Mouse (Mus musculus): Measurements from ENCODE around the gene 4930469K13Rik.
"Not testable (repeated sequence)": the region's sequence is repeated elsewhere in the genome, so short reads cannot be mapped to it uniquely, and the experiment has no call there.

4930469K13Rik gene

DNA sequence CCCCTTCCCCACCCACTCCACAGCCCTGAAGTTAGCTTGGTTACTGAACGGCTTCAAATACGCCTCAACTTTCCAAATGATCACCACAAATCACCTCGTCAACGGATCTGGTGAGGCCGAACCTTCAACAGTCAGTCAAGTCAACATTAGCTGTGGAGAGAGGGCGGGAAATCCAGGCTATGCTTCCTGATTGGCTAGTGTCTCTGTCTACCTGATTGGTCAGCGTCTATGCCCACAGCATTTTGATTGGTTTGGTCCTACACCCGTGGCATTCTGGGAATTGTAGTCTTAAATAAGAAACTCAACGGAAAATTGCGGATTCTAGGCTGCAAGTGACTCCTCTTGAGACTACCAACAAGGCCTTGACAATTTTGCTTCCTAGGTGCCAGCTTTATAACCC lies at the start of gene 4930469K13Rik:
TSS of gene 4930469K13Rik (minus strand) at position 133 of the 400 bp plus-strand sequence.
- DNase-seq (ENCODE audit: low spot score in 2 of 2) = no peak

DNA sequence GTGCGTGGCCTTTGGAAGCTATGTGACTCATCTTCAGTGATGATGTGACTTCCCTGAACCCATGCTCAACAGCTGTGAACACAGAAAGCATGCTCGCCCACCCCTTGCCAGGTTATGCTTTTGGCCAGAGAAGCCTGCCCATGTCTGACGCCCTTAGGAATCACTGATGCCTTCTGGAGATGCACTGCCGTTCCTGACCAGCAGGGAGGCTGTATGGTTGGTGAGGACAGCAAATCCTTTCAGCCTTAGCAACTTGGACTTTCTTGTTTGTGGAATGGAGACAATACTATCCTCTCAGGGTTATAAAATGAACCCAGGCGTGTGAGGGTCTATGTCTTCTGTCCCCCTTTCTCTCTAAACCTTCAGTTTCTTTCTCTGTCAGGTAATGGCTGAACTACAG lies 48.6 kb upstream of the 4930469K13Rik start:
- no peak for DNase-seq (ENCODE audit: low spot score in 2 of 2)

GRCm38 (mm10) chr11:34144421-34144820 lies 46.1 kb upstream of the 4930469K13Rik start:
- DNase-seq (ENCODE audit: low spot score in 2 of 2) = no peak

DNA sequence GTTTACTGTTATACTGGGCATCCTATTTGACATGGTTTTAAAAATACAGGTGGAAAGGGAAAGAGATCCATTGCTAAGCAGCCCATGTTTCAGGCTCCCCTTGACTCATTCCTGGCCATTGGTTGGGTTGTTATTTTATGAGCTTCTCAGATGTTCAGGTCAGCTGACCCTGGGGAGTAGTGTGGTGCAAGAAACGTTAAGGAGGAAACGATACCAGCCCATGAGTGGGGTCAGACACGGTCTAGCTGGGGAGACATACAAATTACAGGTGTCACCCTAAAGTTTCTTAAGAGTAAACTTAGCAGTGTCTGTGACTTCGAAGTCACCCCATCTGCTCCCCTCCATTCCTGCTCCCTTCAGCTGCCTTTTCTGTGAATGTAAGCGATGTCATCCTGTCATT lies 45.6 kb upstream of the 4930469K13Rik start:
- no peak for DNase-seq (ENCODE audit: low spot score in 2 of 2)

- no peak for DNase-seq (ENCODE audit: low spot score in 2 of 2)
Observed at GRCm38 (mm10) chr11:34139296-34139695, 40.9 kb upstream of the 4930469K13Rik start.

- DNase-seq (ENCODE audit: low spot score in 2 of 2) = no peak
Observed at GRCm38 (mm10) chr11:34128412-34128811, 30.1 kb upstream of the 4930469K13Rik start.

DNA sequence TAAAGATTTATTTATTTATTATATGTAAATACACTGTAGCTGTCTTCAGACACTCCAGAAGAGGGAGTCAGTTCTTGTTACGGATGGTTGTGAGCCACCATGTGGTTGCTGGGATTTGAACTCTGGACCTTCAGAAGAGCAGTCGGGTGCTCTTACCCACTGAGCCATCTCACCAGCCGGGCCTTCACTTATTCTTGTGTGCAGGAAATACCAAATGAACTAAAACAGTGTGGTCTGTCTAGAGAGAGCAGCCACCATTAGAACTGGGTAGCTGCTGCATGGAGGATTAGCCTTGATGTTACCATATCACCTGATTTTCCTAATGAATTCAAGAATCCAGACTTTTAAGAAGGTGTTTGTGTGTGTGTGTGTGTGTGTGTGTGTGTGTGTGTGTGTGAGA lies 27.4 kb upstream of the 4930469K13Rik start:
- not testable (repeated sequence) for DNase-seq (ENCODE audit: low spot score in 2 of 2)

DNA sequence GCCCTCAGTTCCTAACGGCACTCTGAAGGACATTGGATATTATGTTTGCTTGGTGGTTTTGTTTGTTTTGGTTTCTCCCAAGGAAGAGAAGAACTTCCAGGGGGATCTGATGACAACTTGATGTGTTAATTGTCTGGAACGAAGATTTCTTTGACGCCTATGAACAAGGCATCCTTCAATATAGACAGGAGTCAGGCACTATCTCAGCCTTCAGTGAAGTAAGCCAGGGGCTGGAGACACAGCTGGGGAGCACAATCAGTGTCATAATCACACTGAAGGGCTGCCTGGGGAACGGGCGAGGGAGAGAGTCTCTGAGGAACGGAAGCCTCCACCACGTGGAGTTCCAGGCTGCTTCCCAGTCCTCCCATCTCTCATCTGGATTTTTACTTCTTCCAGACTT lies 26.5 kb upstream of the 4930469K13Rik start:
- DNase-seq (ENCODE audit: low spot score in 2 of 2) = no peak

- DNase-seq (ENCODE audit: low spot score in 2 of 2) = no peak
Observed at GRCm38 (mm10) chr11:34123147-34123546, 24.8 kb upstream of the 4930469K13Rik start.

DNA sequence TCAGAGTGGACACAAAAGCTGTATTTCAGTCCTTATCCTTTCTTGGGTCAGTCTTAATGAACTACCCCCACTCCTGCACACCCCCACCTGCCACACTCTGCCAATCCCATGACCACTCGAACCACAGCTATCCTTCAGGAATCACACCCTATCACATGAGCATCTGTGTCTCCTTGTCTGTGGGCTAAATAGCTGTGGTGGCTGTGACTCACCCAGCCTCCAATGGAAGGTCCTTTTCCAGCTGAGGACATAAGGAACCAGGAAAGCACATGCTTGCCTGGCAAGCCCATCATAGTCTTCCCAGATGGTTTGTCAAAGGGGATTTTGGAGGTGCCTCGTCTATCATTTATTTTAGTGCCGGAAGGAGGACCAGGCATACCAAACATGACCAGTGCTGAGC lies 20.0 kb upstream of the 4930469K13Rik start:
- DNase-seq (ENCODE audit: low spot score in 2 of 2) = no peak

DNA sequence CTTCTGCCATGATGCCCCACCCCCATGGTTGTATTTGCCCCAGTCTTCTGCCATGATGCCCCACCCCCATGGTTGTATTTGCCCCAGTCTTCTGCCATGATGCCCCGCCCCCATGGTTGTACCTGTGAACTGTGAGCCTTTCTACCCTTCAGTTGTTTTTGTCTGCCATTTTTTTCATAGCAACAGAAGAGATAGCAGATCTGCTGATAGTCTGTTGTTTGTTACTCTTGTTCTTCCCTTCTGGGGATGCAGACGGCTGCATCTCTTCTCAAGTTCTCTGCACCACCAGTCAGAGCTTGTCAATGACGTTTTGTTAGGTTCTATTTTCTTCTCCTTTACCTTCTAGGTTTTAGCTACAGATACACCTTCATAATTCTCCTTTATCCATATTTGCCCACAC lies 19.2 kb upstream of the 4930469K13Rik start:
- no peak for DNase-seq (ENCODE audit: low spot score in 2 of 2)

GRCm38 (mm10) chr11:34116572-34117135 lies 18.3 kb upstream of the 4930469K13Rik start:
- no peak for DNase-seq (ENCODE audit: low spot score in 2 of 2)

GRCm38 (mm10) chr11:34113760-34114159 lies 15.4 kb upstream of the 4930469K13Rik start:
- no peak for DNase-seq (ENCODE audit: low spot score in 2 of 2)

- no peak for DNase-seq (ENCODE audit: low spot score in 2 of 2)
Observed at GRCm38 (mm10) chr11:34112781-34113380, 14.5 kb upstream of the 4930469K13Rik start.

DNA sequence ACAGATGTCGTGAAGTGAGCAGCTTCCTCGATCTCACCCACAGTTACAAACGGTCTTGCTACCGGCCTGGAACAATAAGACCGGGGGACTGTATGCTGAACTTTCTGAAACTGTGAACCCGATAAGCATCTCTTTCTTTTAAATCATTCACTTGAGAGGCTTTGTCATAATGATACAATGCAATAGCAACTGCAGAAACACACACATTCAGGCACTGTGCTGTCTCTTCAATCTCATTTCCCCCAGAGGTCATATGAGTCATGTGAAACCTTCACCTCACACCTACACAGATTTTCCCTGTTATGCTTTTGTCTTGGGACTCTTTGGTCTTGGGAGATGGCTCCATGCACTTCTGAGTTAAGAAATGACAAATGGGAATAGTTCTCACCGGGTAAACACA lies 13.6 kb upstream of the 4930469K13Rik start:
- DNase-seq (ENCODE audit: low spot score in 2 of 2) = no peak

DNA sequence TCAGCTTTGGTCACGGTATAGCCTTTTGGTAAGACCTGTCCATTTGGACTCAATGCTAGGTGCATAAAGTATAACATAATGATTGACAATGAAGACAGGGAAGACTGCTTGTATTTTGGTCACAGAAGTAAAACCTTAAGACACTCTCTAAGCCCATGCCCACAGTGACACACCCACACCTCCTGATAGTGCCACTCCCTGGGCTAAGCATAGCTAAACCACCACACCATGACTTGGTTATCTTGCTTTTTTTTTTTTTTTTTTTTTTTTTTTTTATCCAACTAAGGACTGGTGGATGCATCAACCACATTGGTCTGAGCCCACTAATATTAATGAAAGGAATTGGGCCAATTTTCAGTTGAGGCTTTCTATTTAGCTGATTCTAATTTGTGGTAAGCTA lies 10.9 kb upstream of the 4930469K13Rik start:
- DNase-seq (ENCODE audit: low spot score in 2 of 2) = no peak

- DNase-seq (ENCODE audit: low spot score in 2 of 2) = no peak
Observed at GRCm38 (mm10) chr11:34104919-34105318, 6.6 kb upstream of the 4930469K13Rik start.

- DNase-seq (ENCODE audit: low spot score in 2 of 2) = no peak
Observed at GRCm38 (mm10) chr11:34101827-34102226, 3.5 kb upstream of the 4930469K13Rik start.

- DNase-seq (ENCODE audit: low spot score in 2 of 2) = no peak
Observed at GRCm38 (mm10) chr11:34087064-34087463, 11.3 kb downstream of the 4930469K13Rik start.

DNA sequence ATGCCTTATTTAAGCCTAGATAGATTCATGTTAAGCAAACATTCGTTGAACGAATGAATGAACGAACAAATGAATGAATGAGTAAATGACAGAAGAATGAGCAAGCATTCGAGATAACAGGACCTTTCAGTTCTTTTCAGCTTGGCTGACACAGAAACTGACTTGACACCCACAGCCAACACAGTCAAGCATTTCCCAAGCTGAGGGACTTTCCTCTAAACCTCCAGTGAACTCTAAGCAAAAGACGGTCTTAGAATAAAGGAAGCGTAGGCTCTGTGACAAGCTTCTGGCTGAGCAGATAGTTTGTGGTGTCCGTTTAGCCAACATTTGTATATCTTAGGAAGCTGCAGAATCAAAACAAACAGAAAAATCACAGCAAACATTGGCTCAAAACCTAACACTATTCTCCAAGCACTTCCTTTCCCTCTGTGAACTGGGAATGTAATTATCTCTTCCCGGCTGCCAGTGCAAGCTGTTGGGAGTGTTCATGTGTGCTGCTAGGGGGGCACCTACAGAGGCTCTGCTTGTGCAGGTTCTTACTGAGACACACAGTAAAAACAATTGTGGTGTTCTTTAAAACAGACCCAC lies 12.1 kb downstream of the 4930469K13Rik start:
- no peak for DNase-seq (ENCODE audit: low spot score in 2 of 2)

- no peak for DNase-seq (ENCODE audit: low spot score in 2 of 2)
Observed at GRCm38 (mm10) chr11:34084639-34085038, 13.7 kb downstream of the 4930469K13Rik start.

DNA sequence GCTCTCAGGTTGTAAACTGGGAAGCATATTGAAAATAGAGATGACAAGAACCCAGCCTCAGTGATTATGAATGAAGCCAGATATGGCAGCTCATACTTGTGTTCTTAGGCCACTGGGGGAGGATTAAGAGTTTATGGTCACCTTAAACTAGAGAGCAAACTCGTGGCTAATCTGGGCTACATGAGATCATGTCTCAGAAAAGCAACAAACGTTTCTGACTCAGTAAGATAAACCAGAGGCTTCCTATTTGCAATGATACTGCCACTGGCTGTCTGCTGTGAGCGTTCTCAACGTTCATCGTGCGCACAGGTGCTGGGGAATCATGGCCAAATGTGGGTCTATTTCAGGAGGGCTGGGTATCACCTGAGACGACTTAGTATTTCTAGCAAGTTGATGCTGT lies 14.6 kb downstream of the 4930469K13Rik start:
- no peak for DNase-seq (ENCODE audit: low spot score in 2 of 2)

Data from natural killer cell, adult 2 months (primary cell).